ENCODE assay signal across 19 mouse cellular contexts in the genomic region with DNA sequence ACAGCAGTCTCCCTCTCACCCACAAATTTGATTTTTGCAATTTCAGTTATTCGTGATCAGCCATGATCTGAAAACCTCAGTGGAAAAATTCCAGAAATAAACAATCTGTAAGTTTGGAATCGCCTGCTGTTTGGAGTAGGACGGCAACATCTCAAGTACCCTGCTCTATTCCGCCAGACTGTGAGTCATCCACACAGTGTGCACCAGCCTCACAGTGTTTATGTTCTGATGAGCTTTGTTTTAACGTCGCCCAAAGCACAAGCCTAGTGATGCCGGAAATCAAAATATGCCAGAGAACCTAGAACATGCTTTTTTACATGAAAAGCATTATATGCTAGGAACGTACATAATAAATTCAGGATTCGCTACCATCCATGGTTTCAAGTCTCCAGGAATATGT. TPM values are rescaled to one million over a fixed set of nuclear protein-coding genes. Genes with fewer than 3 reads are reported as not detected.
DNase-seq lines count a peak whose midpoint lies in the region; ATAC-seq and TF ChIP-seq lines count a peak whose summit lies in the region.
"Had no signal": no experiment of that assay in that cellular context is flagged by ENCODE, and none has a peak within 500 bp of the region (broad histone marks: within the 10 kb centered on the region; RNA-seq: fewer than 3 reads in every experiment).

No protein-coding gene starts in this region.

- H3K9ac ChIP-seq in lung, postnatal 0 days (replicated peaks; ENCODE audit: low read depth), result no peak overlapping the region
- H3K9ac ChIP-seq in forebrain, embryonic 13.5 days, result no peak overlapping the region
- H3K9ac ChIP-seq: forebrain, embryonic 15.5 days; heart, embryonic 12.5 days; hindbrain, embryonic 15.5 days had no signal

- H3K27ac ChIP-seq in lung, postnatal 0 days (ENCODE audit: low read length), result no peak overlapping the region
- no peak overlapping the region for H3K27ac ChIP-seq in forebrain, embryonic 13.5 days
- H3K27ac ChIP-seq: embryonic facial prominence, embryonic 10.5 days; forebrain, embryonic 10.5 days; forebrain, embryonic 15.5 days; hindbrain, embryonic 15.5 days had no signal

- peak; percentile 56 for ATAC-seq in lung, postnatal 0 days
- no peak for ATAC-seq in forebrain, embryonic 13.5 days
- ATAC-seq: forebrain, embryonic 15.5 days had no signal

- H3K9me3 ChIP-seq in lung, postnatal 0 days (ENCODE audit: low read length), result no peaks in the 10 kb centered on the region
- no peaks in the 10 kb centered on the region for H3K9me3 ChIP-seq in forebrain, embryonic 13.5 days (replicated peaks)
- H3K9me3 ChIP-seq: embryonic facial prominence, embryonic 10.5 days; forebrain, embryonic 10.5 days; forebrain, embryonic 15.5 days; heart, embryonic 12.5 days; hindbrain, embryonic 15.5 days had no signal

- WGBS in lung, postnatal 0 days, result 53% methylated on average over 9 of the region's 9 CpGs
- WGBS in forebrain, embryonic 13.5 days, result 91% methylated on average over 9 of the region's 9 CpGs

- no peak for TF ChIP-seq CTCF in lung, postnatal 0 days (IDR thresholded peaks at IDR 0.05)

- TF ChIP-seq EP300 in lung, postnatal 0 days (IDR thresholded peaks at IDR 0.05), result peak; percentile 82

- peak; percentile 86 for DNase-seq in heart, adult 11 months
- no peak for DNase-seq in heart, adult 8-10 months (ENCODE audit: low spot score)
- DNase-seq in NIH3T3 (ENCODE audit: low read depth), result peak; percentile 51
- peak; percentile 81 for DNase-seq in lung, postnatal 0 days (ENCODE audit: low spot score)
- DNase-seq in lung, postnatal 36 days, result peak; percentile 73
- DNase-seq: adrenal gland, adult 2 months; adrenal gland, postnatal 25 days; cerebellum, adult 2 months; cerebellum, postnatal 10 days; gastrocnemius, postnatal 25 days; heart, adult 18-20 months; heart, postnatal 36 days had no signal

- H3K4me3 ChIP-seq in lung, postnatal 0 days (ENCODE audit: low read depth, low read length), result no peak overlapping the region
- H3K4me3 ChIP-seq in forebrain, embryonic 13.5 days, result no peak overlapping the region
- H3K4me3 ChIP-seq: embryonic facial prominence, embryonic 10.5 days; forebrain, embryonic 10.5 days; forebrain, embryonic 15.5 days; heart, embryonic 12.5 days; hindbrain, embryonic 15.5 days had no signal

- H3K27me3 ChIP-seq in lung, postnatal 0 days (replicated peaks; ENCODE audit: insufficient read depth, low read length), result no peaks in the 10 kb centered on the region
- no peaks in the 10 kb centered on the region for H3K27me3 ChIP-seq in forebrain, embryonic 13.5 days
- H3K27me3 ChIP-seq: CH12.LX; forebrain, embryonic 15.5 days; heart, embryonic 12.5 days; hindbrain, embryonic 15.5 days had no signal

- H3K4me1 ChIP-seq in lung, postnatal 0 days (ENCODE audit: insufficient read depth, low read depth, low read length), result peaks cover 11% of the 10 kb centered on the region; the same call in 1 of the 2 replicates
- H3K4me1 ChIP-seq in forebrain, embryonic 13.5 days, result no peaks in the 10 kb centered on the region
- H3K4me1 ChIP-seq: embryonic facial prominence, embryonic 10.5 days; forebrain, embryonic 10.5 days; forebrain, embryonic 15.5 days; heart, embryonic 12.5 days; hindbrain, embryonic 15.5 days had no signal

- H3K36me3 ChIP-seq in lung, postnatal 0 days (ENCODE audit: insufficient read depth, low read length), result no peaks in the 10 kb centered on the region
- H3K36me3 ChIP-seq in forebrain, embryonic 13.5 days (ENCODE audit: poor library complexity, severe bottlenecking), result no peaks in the 10 kb centered on the region
- H3K36me3 ChIP-seq: embryonic facial prominence, embryonic 10.5 days; forebrain, embryonic 10.5 days; forebrain, embryonic 15.5 days; heart, embryonic 12.5 days; hindbrain, embryonic 15.5 days had no signal

- no peak overlapping the region for H3K4me2 ChIP-seq in lung, postnatal 0 days (replicated peaks; ENCODE audit: low read depth, low read length)
- no peak overlapping the region for H3K4me2 ChIP-seq in forebrain, embryonic 13.5 days
- H3K4me2 ChIP-seq: forebrain, embryonic 15.5 days; heart, embryonic 12.5 days; hindbrain, embryonic 15.5 days had no signal

RNA-seq across cellular contexts. Expression of a gene that starts 14.9 kb away (rescaled TPM):
- total RNA-seq in heart, adult 8-10 months (2022), result 100 to 1,000 TPM; 121 to 178 (median 130) TPM
- 27.8 and 34.0 TPM in 2 replicates for polyA plus RNA-seq in lung, postnatal 0 days (2015; fragmentation: Nextera tagmentation; extraction: Ambion mirVana)
- 0.06 and 0.14 TPM in 2 replicates for polyA plus RNA-seq in forebrain, embryonic 13.5 days (2015; fragmentation: Nextera tagmentation; extraction: Ambion mirVana)

Comparison
In these comparisons a context has a peak if more than half of its experiments do, and no peak if none do; other contexts are left out.
1. RNA of a gene that starts 14.9 kb away (polyA plus RNA-seq): 27.8 to 34.0 TPM in lung, postnatal 0 days; 0.06 to 0.14 TPM in forebrain, embryonic 13.5 days; every median in the first group is over 10 times any median in the second.